Mouse (Mus musculus) heart, embryonic 16.5 days (tissue): ENCODE measurements at regions not wholly inside any gene's neighbourhood (a gene's known extent, or its start where the extent isn't known, plus 50 kb on each side); places are given as distances from the start of the nearest gene placed in this dataset.
A peak's percentile ranks its signal among the peaks of the same experiment; 100 is the strongest.

ENCODE experiments used
- ATAC-seq: fragments of 200-750 bp; cut with Nextera tagmentation; replicated peaks from 2 replicates; pipeline ENCODE4 v1.8.0; 2017; ENCODE audit warnings: moderate number of reproducible peaks; ENCODE audit not compliant: insufficient read depth, low FRiP score; ENCODE audit errors: extremely low read depth
- H3K27ac ChIP-seq: fragments of 300-500 bp; sonication (generic); 2 replicates; pipeline ENCODE4 v1.5.1; 2014; ENCODE audit warnings: mild to moderate bottlenecking, low read length, control low read depth, moderate library complexity
- H3K27me3 ChIP-seq: fragments of 300-500 bp; sonication (generic); 2 replicates; pipeline ENCODE4 v1.6.1; 2014; ENCODE audit warnings: low read length, mixed read lengths; ENCODE audit not compliant: control insufficient read depth, insufficient read depth
- H3K36me3 ChIP-seq: fragments of 300-500 bp; sonication (generic); 2 replicates; pipeline ENCODE4 v1.6.1; 2014; ENCODE audit not compliant: control insufficient read depth, insufficient read depth
- H3K4me1 ChIP-seq: fragments of 300-500 bp; sonication (generic); 2 replicates; pipeline ENCODE4 v1.6.1; 2014; ENCODE audit warnings: low read length, mixed read lengths; ENCODE audit not compliant: control insufficient read depth, insufficient read depth
- H3K4me2 ChIP-seq: fragments of 300-500 bp; sonication (generic); 2 replicates; pipeline ENCODE4 v1.6.1; 2014; ENCODE audit warnings: low read depth, mild to moderate bottlenecking, control low read depth, low read length
- H3K4me3 ChIP-seq: fragments of 300-500 bp; sonication (generic); 2 replicates; pipeline ENCODE4 v1.5.1; 2014; ENCODE audit warnings: mild to moderate bottlenecking, control low read depth, low read length
- H3K9ac ChIP-seq: fragments of 300-500 bp; sonication (generic); 2 replicates; pipeline ENCODE4 v1.6.1; 2014; ENCODE audit warnings: low read length, control low read depth
- H3K9me3 ChIP-seq: fragments of 300-500 bp; sonication (generic); replicated peaks from 2 replicates; pipeline ENCODE4 v1.6.1; 2016; ENCODE audit warnings: low read length; ENCODE audit not compliant: control insufficient read depth
- WGBS: fragments of 180-500 bp; shearing (Covaris S2); extraction: QIAGEN DNeasy Blood & Tissue Kit; methylation state at CpG from one replicate; pipeline ENCODE4 v1.1.7; 2014; 5-methylcytosine and 5-hydroxymethylcytosine counted together

GRCm38 (mm10) chr7:66593619-66594018, 95.8 kb downstream of the Asb7 start:
- Histone ChIP-seq H3K4me1 (no peaks in the 10 kb centered on the region), H3K27me3 (no peaks in the 10 kb centered on the region), H3K9ac (no peak overlapping the region), H3K4me2 (no peak overlapping the region), H3K9me3 (peaks cover 7% of the 10 kb centered on the region; the same call in 1 of the 2 replicates), H3K4me3 (no peak overlapping the region), H3K36me3 (no peaks in the 10 kb centered on the region), H3K27ac (no peak overlapping the region)
- ATAC-seq, result no peak
- WGBS, result 62% methylated on average over 3 of the region's 3 CpGs

- no peak for ATAC-seq
- Histone ChIP-seq H3K4me1 (no peaks in the 10 kb centered on the region), H3K36me3 (no peaks in the 10 kb centered on the region), H3K4me2 (no peak overlapping the region), H3K27ac (no peak overlapping the region), H3K27me3 (no peaks in the 10 kb centered on the region), H3K9ac (no peak overlapping the region), H3K9me3 (peaks cover 7% of the 10 kb centered on the region; the same call in 1 of the 2 replicates), H3K4me3 (no peak overlapping the region)
- 59% methylated on average over 10 of the region's 10 CpGs for WGBS
Observed at GRCm38 (mm10) chr7:66591594-66592290, 97.7 kb downstream of the Asb7 start.

- WGBS, result 70% methylated on average over 1 of the region's 1 CpGs
Observed at GRCm38 (mm10) chr7:66586511-66586910, 102.9 kb downstream of the Asb7 start.

GRCm38 (mm10) chr7:66580687-66581151, 108.7 kb downstream of the Asb7 start:
- no peaks in the 10 kb centered on the region for H3K9me3 ChIP-seq
- no peak overlapping the region for H3K4me3 ChIP-seq
- peak; percentile 14 for ATAC-seq
- WGBS, result 21% methylated on average over 2 of the region's 2 CpGs
- no peak overlapping the region for H3K9ac ChIP-seq
- H3K27me3 ChIP-seq, result no peaks in the 10 kb centered on the region; the same call in 1 of the 2 replicates
- peaks cover 9% of the 10 kb centered on the region; the same call in 1 of the 2 replicates for H3K4me1 ChIP-seq
- no peak overlapping the region for H3K4me2 ChIP-seq
- H3K36me3 ChIP-seq, result no peaks in the 10 kb centered on the region
- H3K27ac ChIP-seq, result no peak overlapping the region

More at GRCm38 (mm10) chr7:66586511-66586910, 102.9 kb downstream of the Asb7 start:
- ATAC-seq, result no peak
- H3K27me3 ChIP-seq, result no peaks in the 10 kb centered on the region; the same call in 1 of the 2 replicates
- no peak overlapping the region for H3K4me2 ChIP-seq
- no peak overlapping the region for H3K4me3 ChIP-seq
- no peak overlapping the region for H3K27ac ChIP-seq
- no peaks in the 10 kb centered on the region for H3K4me1 ChIP-seq
- H3K36me3 ChIP-seq, result no peaks in the 10 kb centered on the region
- H3K9ac ChIP-seq, result no peak overlapping the region
- H3K9me3 ChIP-seq, result peaks cover 7% of the 10 kb centered on the region; the same call in 1 of the 2 replicates

GRCm38 (mm10) chr7:66576261-66576660, 113.1 kb downstream of the Asb7 start:
- WGBS, result 76% methylated on average over 7 of the region's 7 CpGs
- no peak overlapping the region for H3K4me3 ChIP-seq
- no peak overlapping the region for H3K27ac ChIP-seq
- H3K27me3 ChIP-seq, result no peaks in the 10 kb centered on the region
- no peaks in the 10 kb centered on the region for H3K36me3 ChIP-seq
- H3K4me1 ChIP-seq, result peaks cover 9% of the 10 kb centered on the region; the same call in 1 of the 2 replicates
- no peak overlapping the region for H3K4me2 ChIP-seq
- no peak overlapping the region for H3K9ac ChIP-seq
- ATAC-seq, result no peak
- no peaks in the 10 kb centered on the region for H3K9me3 ChIP-seq

GRCm38 (mm10) chr7:66571451-66571850, 117.9 kb downstream of the Asb7 start:
- Histone ChIP-seq H3K4me1 (no peaks in the 10 kb centered on the region), H3K4me3 (no peak overlapping the region), H3K36me3 (no peaks in the 10 kb centered on the region), H3K27me3 (no peaks in the 10 kb centered on the region), H3K4me2 (no peak overlapping the region), H3K9me3 (no peaks in the 10 kb centered on the region), H3K9ac (no peak overlapping the region), H3K27ac (no peak overlapping the region)
- ATAC-seq, result no peak
- WGBS, result 51% methylated on average over 5 of the region's 5 CpGs

- 74% methylated on average over 11 of the region's 11 CpGs for WGBS
- no peaks in the 10 kb centered on the region for H3K9me3 ChIP-seq
- ATAC-seq, result no peak
Observed at GRCm38 (mm10) chr7:66547694-66548093, 120.4 kb upstream of the Aldh1a3 start.

GRCm38 (mm10) chr7:66545184-66545583, 117.9 kb upstream of the Aldh1a3 start:
- 71% methylated on average over 9 of the region's 9 CpGs for WGBS
- Histone ChIP-seq H3K36me3 (no peaks in the 10 kb centered on the region), H3K4me2 (no peak overlapping the region), H3K4me3 (no peak overlapping the region), H3K9ac (no peak overlapping the region), H3K27me3 (no peaks in the 10 kb centered on the region), H3K9me3 (no peaks in the 10 kb centered on the region), H3K27ac (no peak overlapping the region), H3K4me1 (no peaks in the 10 kb centered on the region)
- ATAC-seq, result no peak

More at GRCm38 (mm10) chr7:66547694-66548093, 120.4 kb upstream of the Aldh1a3 start:
- no peaks in the 10 kb centered on the region for H3K36me3 ChIP-seq
- H3K27ac ChIP-seq, result no peak overlapping the region
- H3K4me3 ChIP-seq, result no peak overlapping the region
- no peak overlapping the region for H3K4me2 ChIP-seq
- no peaks in the 10 kb centered on the region for H3K4me1 ChIP-seq
- H3K9ac ChIP-seq, result no peak overlapping the region
- H3K27me3 ChIP-seq, result no peaks in the 10 kb centered on the region

GRCm38 (mm10) chr7:66544352-66545053, 117.2 kb upstream of the Aldh1a3 start:
- WGBS, result 83% methylated on average over 11 of the region's 11 CpGs
- Histone ChIP-seq H3K9me3 (no peaks in the 10 kb centered on the region), H3K9ac (no peak overlapping the region), H3K36me3 (no peaks in the 10 kb centered on the region), H3K27ac (no peak overlapping the region), H3K27me3 (no peaks in the 10 kb centered on the region), H3K4me3 (no peak overlapping the region), H3K4me2 (no peak overlapping the region), H3K4me1 (no peaks in the 10 kb centered on the region)
- ATAC-seq, result no peak
